Mouse (Mus musculus): ENCODE data around the gene Olfr5. TPM values are rescaled to one million over a fixed set of nuclear protein-coding genes. Genes with fewer than 3 reads are reported as not detected.
"Not testable (repeated sequence)": the region's sequence is repeated elsewhere in the genome, so short reads cannot be mapped to it uniquely, and the experiment has no call there.

The Olfr5 gene
- total RNA-seq (2014; rRNA removed) (not detected in 2 replicates), polyA plus RNA-seq (2015; fragmentation: Nextera tagmentation; extraction: Ambion mirVana) (not detected in 2 replicates)

GRCm38 (mm10) chr7:6486841-6487240, at the start of gene Olfr5:
Olfr5 (minus strand) TSS chr7:6486941.
- Histone ChIP-seq H3K4me1 (ENCODE audit: insufficient read depth, low read length) (no peaks in the 10 kb centered on the region), H3K9me3 (ENCODE audit: low read length) (no peaks in the 10 kb centered on the region), H3K4me2 (ENCODE audit: low read depth, low read length) (no peak within 1 kb of the TSS), H3K27me3 (ENCODE audit: insufficient read depth, low read length) (no peaks in the 10 kb centered on the region), H3K27ac (no peak within 1 kb of the TSS), H3K9ac (replicated peaks; ENCODE audit: low read length) (no peak within 1 kb of the TSS), H3K4me3 (ENCODE audit: low read length) (no peak within 1 kb of the TSS), H3K36me3 (ENCODE audit: insufficient read depth, low read length) (no peaks in the 10 kb centered on the region)
- DNase-seq (ENCODE audit: low spot score) (no peak), ATAC-seq (no peak)
- 34% methylated on average over 2 of the region's 2 CpGs for WGBS
- TF ChIP-seq CTCF (IDR thresholded peaks at IDR 0.05; ENCODE audit: low read depth): no peak

- DNase-seq (ENCODE audit: low spot score) (peak; percentile 23), ATAC-seq (no peak)
- Histone ChIP-seq H3K4me3 (ENCODE audit: low read length) (no peak overlapping the region), H3K9ac (replicated peaks; ENCODE audit: low read length) (no peak overlapping the region), H3K27ac (no peak overlapping the region), H3K9me3 (ENCODE audit: low read length) (no peaks in the 10 kb centered on the region), H3K36me3 (ENCODE audit: insufficient read depth, low read length) (no peaks in the 10 kb centered on the region), H3K4me1 (ENCODE audit: insufficient read depth, low read length) (no peaks in the 10 kb centered on the region), H3K4me2 (ENCODE audit: low read depth, low read length) (no peak overlapping the region), H3K27me3 (ENCODE audit: insufficient read depth, low read length) (no peaks in the 10 kb centered on the region)
- WGBS: 64% methylated on average over 5 of the region's 5 CpGs
- TF ChIP-seq CTCF (IDR thresholded peaks at IDR 0.05; ENCODE audit: low read depth): peak; percentile 68
These were observed 39.4 kb upstream of the Olfr5 start for GRCm38 (mm10) chr7:6526141-6526540.

- WGBS: 61% methylated on average over 3 of the region's 3 CpGs
These were observed 38.3 kb upstream of the Olfr5 start for GRCm38 (mm10) chr7:6525001-6525400.

GRCm38 (mm10) chr7:6522850-6523249, 36.1 kb upstream of the Olfr5 start, which contains the start of gene Olfr1349:
Olfr1349 (minus strand) TSS chr7:6522950.
- Histone ChIP-seq H3K27ac (no peak within 1 kb of the TSS), H3K4me1 (ENCODE audit: insufficient read depth, low read length) (no peaks in the 10 kb centered on the region), H3K36me3 (ENCODE audit: insufficient read depth, low read length) (no peaks in the 10 kb centered on the region), H3K9me3 (ENCODE audit: low read length) (no peaks in the 10 kb centered on the region), H3K9ac (replicated peaks; ENCODE audit: low read length) (no peak within 1 kb of the TSS), H3K27me3 (ENCODE audit: insufficient read depth, low read length) (no peaks in the 10 kb centered on the region), H3K4me2 (ENCODE audit: low read depth, low read length) (no peak within 1 kb of the TSS), H3K4me3 (ENCODE audit: low read length) (no peak within 1 kb of the TSS)
- 87% methylated on average over 5 of the region's 5 CpGs for WGBS
- no peak for ATAC-seq
- no peak for DNase-seq (ENCODE audit: low spot score)
- TF ChIP-seq CTCF (IDR thresholded peaks at IDR 0.05; ENCODE audit: low read depth): no peak

More at GRCm38 (mm10) chr7:6525001-6525400, 38.3 kb upstream of the Olfr5 start:
- Histone ChIP-seq H3K4me1 (ENCODE audit: insufficient read depth, low read length) (no peaks in the 10 kb centered on the region), H3K4me3 (ENCODE audit: low read length) (no peak overlapping the region), H3K9me3 (ENCODE audit: low read length) (no peaks in the 10 kb centered on the region), H3K27me3 (ENCODE audit: insufficient read depth, low read length) (no peaks in the 10 kb centered on the region), H3K27ac (no peak overlapping the region), H3K9ac (replicated peaks; ENCODE audit: low read length) (no peak overlapping the region), H3K4me2 (ENCODE audit: low read depth, low read length) (no peak overlapping the region), H3K36me3 (ENCODE audit: insufficient read depth, low read length) (no peaks in the 10 kb centered on the region)
- DNase-seq (ENCODE audit: low spot score) (peak; percentile 2), ATAC-seq (no peak)
- peak; percentile 35 for TF ChIP-seq CTCF (IDR thresholded peaks at IDR 0.05; ENCODE audit: low read depth)

GRCm38 (mm10) chr7:6521666-6522065, 34.9 kb upstream of the Olfr5 start:
- H3K9ac ChIP-seq (replicated peaks; ENCODE audit: low read length): no peak overlapping the region
- H3K9me3 ChIP-seq (ENCODE audit: low read length): no peaks in the 10 kb centered on the region
- H3K4me1 ChIP-seq (ENCODE audit: insufficient read depth, low read length): no peaks in the 10 kb centered on the region
- TF ChIP-seq CTCF (IDR thresholded peaks at IDR 0.05; ENCODE audit: low read depth): no peak
- H3K27ac ChIP-seq: no peak overlapping the region
- H3K4me2 ChIP-seq (ENCODE audit: low read depth, low read length): no peak overlapping the region
- ATAC-seq: no peak
- no peak overlapping the region for H3K4me3 ChIP-seq (ENCODE audit: low read length)
- DNase-seq (ENCODE audit: low spot score): no peak
- 45% methylated on average over 1 of the region's 1 CpGs for WGBS
- no peaks in the 10 kb centered on the region for H3K27me3 ChIP-seq (ENCODE audit: insufficient read depth, low read length)
- no peaks in the 10 kb centered on the region for H3K36me3 ChIP-seq (ENCODE audit: insufficient read depth, low read length)

- H3K27ac ChIP-seq: no peak within 1 kb of the TSS
- 100% methylated on average over 1 of the region's 1 CpGs for WGBS
- no peak within 1 kb of the TSS for H3K4me2 ChIP-seq (ENCODE audit: low read depth, low read length)
- ATAC-seq (no peak), DNase-seq (ENCODE audit: low spot score) (no peak)
- TF ChIP-seq CTCF (IDR thresholded peaks at IDR 0.05; ENCODE audit: low read depth): no peak
- H3K4me3 ChIP-seq (ENCODE audit: low read length): no peak within 1 kb of the TSS
- no peaks in the 10 kb centered on the region for H3K27me3 ChIP-seq (ENCODE audit: insufficient read depth, low read length)
- H3K36me3 ChIP-seq (ENCODE audit: insufficient read depth, low read length): no peaks in the 10 kb centered on the region
- no peaks in the 10 kb centered on the region for H3K9me3 ChIP-seq (ENCODE audit: low read length)
- H3K9ac ChIP-seq (replicated peaks; ENCODE audit: low read length): no peak within 1 kb of the TSS
- H3K4me1 ChIP-seq (ENCODE audit: insufficient read depth, low read length): no peaks in the 10 kb centered on the region
These were observed 21.9 kb upstream of the Olfr5 start, which contains the start of gene Olfr1348 for GRCm38 (mm10) chr7:6508648-6509047. Olfr1348 (minus strand) TSS chr7:6508748.

- H3K27me3 ChIP-seq (ENCODE audit: insufficient read depth, low read length): no peaks in the 10 kb centered on the region
- ATAC-seq (no peak), DNase-seq (ENCODE audit: low spot score) (no peak)
- H3K27ac ChIP-seq: no peak within 1 kb of the TSS
- no peak within 1 kb of the TSS for H3K4me3 ChIP-seq (ENCODE audit: low read length)
- H3K9me3 ChIP-seq (ENCODE audit: low read length): no peaks in the 10 kb centered on the region
- WGBS: 59% methylated on average over 1 of the region's 1 CpGs
- no peak within 1 kb of the TSS for H3K9ac ChIP-seq (replicated peaks; ENCODE audit: low read length)
- no peaks in the 10 kb centered on the region for H3K36me3 ChIP-seq (ENCODE audit: insufficient read depth, low read length)
- no peaks in the 10 kb centered on the region for H3K4me1 ChIP-seq (ENCODE audit: insufficient read depth, low read length)
- TF ChIP-seq CTCF (IDR thresholded peaks at IDR 0.05; ENCODE audit: low read depth): no peak
- H3K4me2 ChIP-seq (ENCODE audit: low read depth, low read length): no peak within 1 kb of the TSS
These were observed 12.9 kb upstream of the Olfr5 start, which contains the start of gene Olfr1347 for GRCm38 (mm10) chr7:6499655-6500054. Olfr1347 (minus strand) TSS chr7:6499755.

- H3K4me1 ChIP-seq (ENCODE audit: insufficient read depth, low read length); H3K27me3 ChIP-seq (ENCODE audit: insufficient read depth, low read length); H3K27ac ChIP-seq; DNase-seq (ENCODE audit: low spot score); H3K9ac ChIP-seq (replicated peaks; ENCODE audit: low read length); H3K36me3 ChIP-seq (ENCODE audit: insufficient read depth, low read length); ATAC-seq; H3K9me3 ChIP-seq (ENCODE audit: low read length); H3K4me3 ChIP-seq (ENCODE audit: low read length); H3K4me2 ChIP-seq (ENCODE audit: low read depth, low read length): not testable (repeated sequence)
- 65% methylated on average over 2 of the region's 2 CpGs for WGBS
These were observed 9.1 kb downstream of the Olfr5 start for GRCm38 (mm10) chr7:6477633-6478032.
